Mouse (Mus musculus) spleen, postnatal 10 days (tissue): ENCODE data around the gene Sptlc2.

Experiments
- DNase-seq, 2 experiments: peaks; one replicate each; pipeline ENCODE4 v3.0.0; 2021 to 2022; ENCODE audit warnings: low spot score in 2 of 2

The Sptlc2 gene

DNA sequence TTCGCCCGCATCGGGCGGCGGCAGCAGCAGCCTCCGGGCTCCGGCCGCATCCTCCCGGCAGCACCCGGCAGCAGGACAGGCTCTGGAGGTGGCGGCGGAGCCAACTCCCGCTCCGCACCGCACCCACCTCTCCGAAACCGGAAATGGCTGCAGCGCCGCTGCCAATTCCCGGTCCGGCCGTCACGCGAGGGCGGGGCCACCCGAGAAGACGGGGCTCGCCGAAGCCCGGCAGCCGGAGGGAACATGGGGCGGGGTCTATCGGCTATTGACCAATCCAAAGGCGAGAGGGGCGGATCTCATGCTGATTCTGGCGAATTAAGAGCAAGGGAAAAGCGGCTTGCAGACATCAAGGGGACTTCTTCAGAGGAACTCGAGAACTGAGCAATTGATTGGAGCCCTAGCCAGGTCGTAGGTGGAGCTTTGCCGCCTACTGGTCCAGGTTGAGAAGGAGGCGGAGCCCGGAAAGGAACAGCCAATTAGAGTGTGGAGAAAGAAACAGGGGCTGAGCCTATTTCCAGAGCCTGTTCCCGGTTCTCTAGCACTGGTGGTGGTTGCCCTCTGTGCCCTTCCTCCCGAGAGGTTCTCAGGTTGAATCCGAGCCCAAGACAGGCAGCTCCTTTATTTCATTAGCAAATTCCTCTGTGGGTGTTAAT lies at the start of gene Sptlc2:
Gene Sptlc2, minus strand, starts transcription at position 234 of the 653 bp plus-strand sequence.
- DNase-seq, result peak; percentile 99

DNA sequence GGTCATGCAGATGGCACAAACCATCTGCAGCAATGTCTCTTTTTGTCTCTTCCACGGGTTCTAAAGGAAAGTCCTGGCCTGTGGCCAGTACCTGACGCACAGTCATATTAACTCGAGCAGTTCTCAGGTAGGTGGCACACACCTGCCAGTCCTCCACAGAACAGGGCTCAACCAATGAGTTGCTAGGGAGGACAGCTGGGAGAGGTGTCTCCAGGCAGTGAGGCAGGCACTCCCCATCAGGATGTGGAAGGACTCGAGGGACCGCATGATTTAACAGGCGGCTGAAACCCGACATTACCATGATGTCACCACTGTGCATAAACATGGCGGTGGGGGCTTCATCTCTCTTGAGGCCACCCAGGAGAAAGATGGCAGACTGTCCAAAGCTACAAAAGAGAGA lies 40.7 kb upstream of the Sptlc2 start:
- no peak for DNase-seq

DNA sequence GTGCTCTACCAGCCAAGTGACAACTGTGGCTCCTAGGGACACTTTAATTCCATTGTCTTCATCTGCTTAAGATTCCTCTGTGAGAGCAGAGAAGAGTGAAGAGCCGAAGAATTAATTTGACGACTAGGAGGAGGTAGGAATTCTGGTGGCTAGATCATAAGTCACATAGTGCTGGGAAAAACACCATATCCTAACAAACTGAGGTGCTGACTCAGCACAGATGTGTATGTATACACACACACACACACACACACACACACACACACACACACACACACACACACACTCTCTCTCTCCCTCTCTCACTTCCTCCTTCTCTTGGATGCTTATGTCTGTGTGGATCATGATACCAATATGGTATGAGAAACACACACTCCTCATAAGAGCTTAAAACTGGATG lies 40.1 kb upstream of the Sptlc2 start:
- DNase-seq, result no peak

GRCm38 (mm10) chr12:87426354-87427031 lies 38.3 kb upstream of the Sptlc2 start:
- DNase-seq, result no peak

GRCm38 (mm10) chr12:87424516-87424915 lies 36.4 kb upstream of the Sptlc2 start:
- DNase-seq, result no peak

- no peak for DNase-seq
Observed at GRCm38 (mm10) chr12:87423700-87424099, 35.5 kb upstream of the Sptlc2 start.

DNA sequence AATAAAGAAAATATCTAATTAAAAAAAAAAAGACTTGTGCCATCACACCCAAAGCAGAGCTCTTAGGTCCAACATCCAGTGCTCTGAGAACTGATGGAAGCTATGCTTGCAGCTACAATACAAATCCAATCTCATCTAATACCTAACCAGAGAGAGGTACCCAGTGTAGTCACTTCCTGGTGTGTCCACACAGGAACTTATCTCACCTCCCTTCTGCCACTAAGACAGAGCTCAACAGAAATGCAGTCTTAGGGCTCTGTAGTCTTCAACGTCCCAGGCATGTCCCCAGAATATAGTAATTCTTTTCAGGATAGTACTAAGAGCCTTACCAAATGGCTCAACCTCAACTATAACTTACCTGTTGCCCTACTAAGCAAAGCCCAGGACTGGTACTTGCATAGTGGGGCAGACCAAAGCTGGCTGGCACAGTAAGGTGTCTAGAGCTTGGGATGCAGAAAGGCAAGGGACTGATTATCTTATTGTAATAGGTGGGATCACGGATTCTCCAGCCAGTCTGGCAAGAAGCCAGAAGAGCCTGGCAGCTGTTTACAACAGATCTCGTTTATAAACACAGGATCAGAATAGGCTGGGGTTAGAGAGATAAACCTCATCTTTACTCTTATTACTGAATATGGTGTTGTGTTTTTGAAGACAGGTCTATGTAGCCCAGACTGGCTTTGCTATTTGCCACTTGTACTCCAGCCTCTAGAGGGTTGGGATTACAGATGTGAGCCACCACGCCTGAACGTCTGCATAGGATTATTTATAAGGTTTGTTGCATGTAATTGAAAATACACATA lies 33.8 kb upstream of the Sptlc2 start:
- DNase-seq, result peak in 1 of 2 experiments; percentile 34

DNA sequence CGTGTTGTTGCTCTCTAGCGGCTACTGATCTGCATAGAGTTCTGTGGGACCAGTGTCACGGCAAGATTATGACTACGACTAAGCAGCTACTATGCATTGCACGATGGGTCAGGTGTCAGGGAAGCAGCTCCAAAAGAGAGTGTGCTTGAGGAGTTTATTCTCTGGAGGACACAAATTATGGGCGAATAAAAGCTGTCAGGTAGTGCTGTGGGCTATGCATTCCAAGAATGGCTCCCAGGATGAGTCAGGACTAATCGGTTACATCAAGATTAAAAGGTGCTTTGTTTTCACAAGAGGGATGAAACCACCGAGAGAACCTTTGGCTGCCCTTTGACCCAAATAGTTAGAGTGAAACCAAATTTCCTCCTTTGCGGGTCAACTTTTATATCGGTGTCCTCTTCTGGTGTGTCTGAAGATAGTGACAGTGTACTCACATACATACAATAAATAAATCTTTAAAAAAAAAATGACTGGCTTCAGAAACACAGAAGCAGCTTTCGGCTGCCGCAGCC lies 31.9 kb upstream of the Sptlc2 start:
- no peak for DNase-seq

DNA sequence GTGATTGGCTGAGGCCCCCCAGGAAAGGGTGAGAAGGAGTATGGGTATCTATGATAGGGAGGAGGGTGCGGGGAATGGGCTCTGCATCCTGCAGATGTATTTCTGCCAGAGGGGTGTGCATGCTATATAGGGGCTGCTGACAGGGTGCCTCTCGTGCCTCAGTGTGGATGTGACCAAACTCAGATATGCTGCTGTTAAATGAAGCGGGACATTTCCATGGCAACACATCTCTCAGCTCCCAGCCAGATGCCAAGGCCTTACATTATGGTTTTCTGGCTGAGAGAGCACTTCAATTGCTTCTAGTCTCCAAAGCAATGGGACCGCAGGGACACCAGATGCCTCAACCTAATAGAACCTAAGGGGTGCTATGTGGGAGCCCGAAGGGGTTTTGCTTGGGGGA lies 30.8 kb upstream of the Sptlc2 start:
- DNase-seq, result no peak

DNA sequence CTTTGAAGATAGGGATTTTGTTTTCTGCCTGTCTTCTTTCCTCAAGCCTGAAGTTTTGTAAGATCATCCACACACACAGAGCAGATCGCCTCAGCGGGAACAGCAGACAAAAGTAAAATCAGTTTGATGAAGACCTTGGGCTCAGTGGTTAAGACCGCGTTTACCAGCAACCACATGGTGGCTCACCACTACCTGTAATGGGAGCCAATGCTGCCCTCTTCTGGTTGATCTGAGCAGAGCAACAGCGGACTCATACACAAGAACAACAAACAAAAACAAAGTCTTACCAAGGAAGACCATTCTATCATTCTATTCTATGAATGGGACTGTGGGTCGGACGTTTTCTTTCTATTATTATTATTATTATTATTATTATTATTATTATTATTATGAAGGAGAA lies 28.5 kb upstream of the Sptlc2 start:
- DNase-seq, result peak; percentile 17 to 64

GRCm38 (mm10) chr12:87415358-87415757 lies 27.2 kb upstream of the Sptlc2 start:
- DNase-seq, result no peak

DNA sequence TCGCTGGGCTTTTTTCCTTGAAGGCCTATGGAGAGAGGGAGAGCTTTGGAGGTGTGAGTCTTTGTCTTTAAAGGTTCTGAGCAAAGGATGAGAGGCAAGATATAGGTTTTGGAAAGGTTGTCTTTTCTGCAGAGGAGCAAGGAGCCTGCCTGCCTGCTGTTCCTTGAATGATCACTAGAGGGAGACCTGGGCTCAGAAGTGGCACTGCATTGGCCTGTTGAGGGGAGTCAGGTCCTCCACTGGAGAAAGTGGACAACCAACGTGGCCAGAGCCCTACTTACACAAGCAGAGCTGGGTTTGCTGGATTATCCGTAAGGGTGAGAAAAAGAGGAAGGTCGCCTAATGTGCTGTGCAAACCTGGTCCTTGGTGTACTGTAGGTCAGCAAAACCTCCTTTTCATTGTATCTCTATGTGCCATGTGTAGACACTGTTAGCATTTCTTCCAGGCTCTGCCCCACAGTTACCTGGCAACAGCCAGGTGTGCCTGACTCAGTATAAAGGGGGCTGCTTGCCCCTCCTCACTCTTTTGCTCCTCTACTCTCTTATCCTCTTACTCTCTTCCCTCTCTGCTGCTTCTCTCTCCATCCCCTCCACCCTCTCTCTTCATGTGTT lies 25.1 kb upstream of the Sptlc2 start:
- peak; percentile 54 to 79 for DNase-seq

DNA sequence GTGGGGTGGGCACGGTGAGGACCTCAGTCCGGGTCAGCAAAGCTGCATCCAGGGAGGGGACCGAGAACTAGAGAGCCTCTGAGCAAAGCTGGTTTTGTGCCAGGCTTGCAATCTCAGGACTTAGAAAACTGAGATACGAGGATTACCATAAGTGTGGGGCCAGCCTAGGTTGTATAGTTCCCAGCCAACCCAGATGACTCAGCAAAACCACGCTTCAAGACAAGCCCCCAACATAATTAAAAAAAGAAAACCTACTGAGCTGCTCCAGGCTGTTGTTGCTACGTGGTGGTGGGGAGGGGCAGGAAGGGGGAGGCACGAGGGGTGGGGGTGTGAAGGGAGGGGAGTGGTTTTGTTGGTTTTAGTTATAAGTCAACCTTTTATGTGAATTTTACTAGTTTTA lies 22.8 kb upstream of the Sptlc2 start:
- DNase-seq, result no peak

DNA sequence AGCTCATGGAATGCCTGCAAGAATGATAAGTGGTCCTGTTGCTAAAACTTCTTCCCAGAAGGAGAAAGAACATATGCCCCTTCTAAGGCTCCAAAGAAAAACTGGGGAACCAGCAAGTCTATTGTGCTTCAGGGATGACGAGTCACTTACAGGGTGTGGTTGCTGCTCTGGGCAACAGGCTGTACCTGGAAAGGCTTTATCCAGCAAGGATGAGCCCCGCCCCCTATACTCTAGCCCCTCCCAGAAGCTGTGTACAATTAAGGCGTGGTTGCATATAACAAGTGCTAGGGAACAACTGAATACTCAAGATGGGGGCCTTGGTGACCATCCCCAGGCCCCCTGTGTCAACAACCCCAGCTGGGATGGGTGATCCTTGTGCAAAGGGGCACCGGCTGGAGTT lies 21.0 kb upstream of the Sptlc2 start:
- DNase-seq, result no peak

DNA sequence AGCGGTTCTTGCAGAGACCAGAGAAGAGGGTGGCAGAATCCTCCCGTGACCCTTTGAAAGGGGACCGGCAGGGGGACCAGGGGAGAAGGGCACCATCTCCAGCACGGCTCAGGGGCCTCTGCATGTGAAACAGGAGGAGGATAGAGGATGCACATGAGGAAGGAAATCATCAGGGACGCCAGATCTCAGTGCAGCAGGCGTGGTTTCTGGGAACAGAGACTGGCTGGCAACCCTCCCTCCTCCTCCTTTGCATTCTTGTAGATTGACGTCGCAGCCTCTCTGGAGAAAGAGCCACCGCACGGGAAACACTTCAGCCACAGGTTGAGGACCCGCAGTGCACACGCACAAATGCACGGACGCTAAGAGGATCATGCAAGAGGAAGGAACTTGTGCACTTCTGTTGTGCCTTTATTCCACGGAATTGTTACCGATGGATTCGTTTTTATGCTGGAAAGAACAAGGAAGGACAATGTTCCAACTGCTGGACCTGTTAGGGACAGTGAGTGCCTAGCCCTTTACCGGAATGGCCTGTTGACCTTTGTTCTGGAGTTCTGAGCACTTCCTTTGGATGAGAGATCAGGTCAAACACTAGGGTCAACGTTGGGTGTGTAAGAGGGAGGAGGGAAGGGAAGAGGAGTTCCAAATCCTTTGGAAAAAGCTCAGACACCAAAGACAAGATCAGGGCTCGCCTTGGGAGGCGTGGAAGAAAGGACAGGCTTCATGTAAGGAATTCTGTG lies 19.9 kb upstream of the Sptlc2 start:
- no peak for DNase-seq

DNA sequence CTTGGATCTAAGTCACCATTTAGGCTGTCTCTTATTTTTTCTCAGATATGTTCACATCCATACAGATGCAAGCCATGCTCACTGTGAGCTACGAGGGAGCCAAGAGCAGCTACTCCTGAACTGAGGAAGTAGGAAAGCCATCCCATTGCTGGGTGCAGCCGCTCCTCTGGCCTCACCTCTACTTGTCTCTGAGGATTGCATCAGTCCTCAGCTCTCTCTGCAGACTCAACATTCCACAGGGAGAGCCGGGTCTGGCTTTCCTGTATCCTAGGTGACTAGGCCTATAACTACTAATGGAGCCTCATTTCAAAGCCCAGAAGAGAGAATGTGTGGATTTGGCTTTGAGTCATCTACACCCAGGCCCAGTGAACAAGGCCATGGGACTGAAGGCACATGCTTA lies 17.6 kb upstream of the Sptlc2 start:
- DNase-seq, result no peak

- DNase-seq, result no peak
Observed at GRCm38 (mm10) chr12:87405165-87405564, 17.0 kb upstream of the Sptlc2 start.

DNA sequence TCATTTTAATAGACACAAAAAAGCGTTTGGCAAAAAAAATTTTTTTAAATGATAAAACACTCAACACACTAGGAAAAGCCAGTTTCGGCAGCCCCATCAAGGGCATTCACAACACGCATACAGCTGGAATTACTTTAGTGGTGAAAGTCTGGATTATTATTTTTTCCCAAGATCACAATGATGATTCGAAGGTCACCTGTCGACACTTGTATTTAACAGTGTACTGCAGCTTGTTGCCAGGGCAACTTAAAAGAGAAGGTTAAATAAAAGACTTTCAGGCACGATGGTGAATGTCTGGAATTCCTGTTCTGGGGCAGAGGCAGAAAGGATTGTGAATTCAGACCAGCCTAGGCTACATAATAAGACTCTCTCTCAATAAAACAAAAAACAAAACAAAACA lies 13.7 kb upstream of the Sptlc2 start:
- DNase-seq, result no peak

GRCm38 (mm10) chr12:87399119-87399819 lies 11.1 kb upstream of the Sptlc2 start:
- DNase-seq, result no peak

DNA sequence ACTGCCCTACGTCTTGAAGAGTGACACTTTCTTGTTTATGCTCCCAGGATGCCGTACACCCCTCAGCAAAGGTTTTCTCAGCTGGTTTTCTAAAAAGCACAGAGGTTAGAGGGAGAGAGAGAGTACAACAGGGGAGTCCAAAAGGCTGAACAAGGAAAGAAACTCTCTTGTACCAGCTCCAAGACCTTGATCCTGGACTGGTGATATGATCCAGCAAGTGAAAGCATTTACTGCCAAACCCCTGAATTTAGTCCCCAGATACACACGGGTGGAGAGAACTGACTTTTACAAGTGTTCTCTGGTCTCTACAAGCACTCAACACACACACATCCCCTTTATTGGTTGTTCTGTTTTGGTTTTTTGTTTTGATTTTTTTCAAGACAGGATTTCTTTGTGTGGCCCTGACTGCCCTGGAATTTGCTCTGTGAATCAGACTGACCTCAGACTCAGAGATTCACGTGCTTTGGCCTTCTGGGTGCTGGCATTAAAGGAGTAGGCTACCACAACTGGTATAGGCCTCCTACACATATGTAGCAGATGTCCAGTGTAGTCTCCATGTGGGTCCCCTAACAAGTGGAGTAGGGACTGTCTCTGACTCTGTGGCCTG lies 9.8 kb upstream of the Sptlc2 start:
- DNase-seq, result no peak
